Mouse (Mus musculus) C2C12 (cell line): Measurements from ENCODE around the gene Nelfb.

Source experiments
- CTCF ChIP-seq: IDR thresholded peaks from one replicate; pipeline ENCODE4 v1.5.1; 2011; ENCODE audit not compliant: control insufficient read depth, insufficient read depth, insufficient read length
- MAX ChIP-seq: IDR thresholded peaks from one replicate; pipeline ENCODE4 v1.6.1; 2011; ENCODE audit warnings: mild to moderate bottlenecking, control low read depth
- MYOD1 ChIP-seq: IDR thresholded peaks from one replicate; pipeline ENCODE4 v1.6.1; 2011; ENCODE audit warnings: low read depth; ENCODE audit not compliant: control insufficient read depth, insufficient read length
- MYOG ChIP-seq: IDR thresholded peaks from one replicate; pipeline ENCODE4 v1.6.1; 2011; ENCODE audit not compliant: control insufficient read depth, insufficient read length; ENCODE audit errors: extremely low read depth
- USF1 ChIP-seq: IDR thresholded peaks from one replicate; pipeline ENCODE4 v1.6.1; 2011; ENCODE audit warnings: low read depth, mild to moderate bottlenecking, control low read depth, moderate library complexity

- TF ChIP-seq CTCF = peak; percentile 95
- TF ChIP-seq USF1 = no peak
- TF ChIP-seq MYOG = no peak
- TF ChIP-seq MYOD1 = no peak
- TF ChIP-seq MAX = peak; percentile 48
Measured at GRCm38 (mm10) chr2:25228431-25228889, 17.2 kb upstream of the Nelfb start.
